9 mouse cellular contexts compared by ENCODE assay signal in the genomic region with DNA sequence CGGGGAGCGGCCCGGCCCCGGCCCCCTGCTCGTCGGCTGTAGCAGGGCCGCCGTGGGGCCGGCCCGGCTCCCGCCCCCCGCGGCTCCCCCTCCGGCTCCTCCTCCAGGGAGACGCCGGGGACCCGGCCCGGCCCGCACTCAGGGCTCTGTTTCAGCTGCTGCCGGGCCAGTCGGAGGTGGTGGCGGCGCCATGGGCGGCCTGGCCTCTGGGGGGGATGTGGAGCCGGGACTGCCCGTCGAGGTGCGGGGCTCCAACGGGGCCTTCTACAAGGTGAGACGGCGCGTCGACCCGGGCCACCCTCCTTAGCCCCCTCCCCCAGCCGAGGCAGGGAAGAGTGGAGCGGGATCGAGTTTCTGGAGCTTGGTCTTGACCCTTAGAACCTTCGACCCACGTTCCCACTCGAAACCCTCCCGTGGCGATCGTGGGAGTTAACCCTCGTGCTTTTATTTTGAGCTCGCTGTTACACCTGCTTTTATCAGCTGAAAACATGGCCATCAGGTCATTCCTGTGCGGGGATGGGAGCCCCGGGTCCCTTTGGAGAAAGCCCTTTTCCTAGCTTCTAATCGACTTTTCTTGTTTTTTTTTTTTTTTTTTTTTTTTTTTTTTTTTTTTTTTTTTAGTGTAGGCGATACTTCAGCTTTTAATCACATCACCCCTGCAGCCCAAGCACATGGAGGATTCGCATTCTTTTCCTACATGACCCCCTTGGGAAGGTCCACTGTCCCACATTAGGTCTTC. TPM values are rescaled to one million over a fixed set of nuclear protein-coding genes. Genes with fewer than 3 reads are reported as not detected.
A peak's percentile ranks its signal among the peaks of the same experiment; 100 is the strongest.
DNase-seq lines count a peak whose midpoint lies in the region; ATAC-seq and TF ChIP-seq lines count a peak whose summit lies in the region.
"Had no signal": no experiment of that assay in that cellular context is flagged by ENCODE, and none has a peak within 500 bp of the region (broad histone marks: within the 10 kb centered on the region; RNA-seq: fewer than 3 reads in every experiment).

No protein-coding gene starts in this region.

- H3K9ac ChIP-seq in kidney, embryonic 15.5 days: peak overlapping the region; percentile 99
- H3K9ac ChIP-seq in MEL (ENCODE audit: control insufficient read depth, low read depth, low read length, poor library complexity, severe bottlenecking): peak overlapping the region; percentile 99
- peak overlapping the region; percentile 86 for H3K9ac ChIP-seq in hindbrain, embryonic 16.5 days (ENCODE audit: low read depth, low read length)
- peak overlapping the region; percentile 94 for H3K9ac ChIP-seq in lung, embryonic 14.5 days

- peak overlapping the region; percentile 98 for H3K27ac ChIP-seq in kidney, embryonic 15.5 days
- H3K27ac ChIP-seq in MEL (ENCODE audit: control insufficient read depth, low read depth, low read length): peak overlapping the region; percentile 55
- H3K27ac ChIP-seq in hindbrain, embryonic 16.5 days (ENCODE audit: low read depth, low read length): peak overlapping the region; percentile 90
- peak overlapping the region; percentile 97 for H3K27ac ChIP-seq in lung, embryonic 14.5 days (ENCODE audit: low read depth)
- peak overlapping the region; percentile 26; the same call in 1 of the 2 replicates for H3K27ac ChIP-seq in small intestine, adult 2 months (ENCODE audit: insufficient read depth, low read depth, low read length)

- H3K4me2 ChIP-seq in kidney, embryonic 15.5 days: peak overlapping the region; percentile 70
- peak overlapping the region; percentile 84 for H3K4me2 ChIP-seq in hindbrain, embryonic 16.5 days (ENCODE audit: low read length)
- H3K4me2 ChIP-seq in lung, embryonic 14.5 days: peak overlapping the region; percentile 69

- WGBS in kidney, embryonic 15.5 days: under 1% methylated on average over 40 of the region's 50 CpGs
- under 1% methylated on average over 33 of the region's 50 CpGs for WGBS in hindbrain, embryonic 16.5 days
- under 1% methylated on average over 49 of the region's 50 CpGs for WGBS in lung, embryonic 14.5 days
- under 1% methylated on average over 50 of the region's 50 CpGs for WGBS in small intestine, adult 2 months

- H3K9me3 ChIP-seq in kidney, embryonic 15.5 days (replicated peaks): no peaks in the 10 kb centered on the region
- no peaks in the 10 kb centered on the region for H3K9me3 ChIP-seq in MEL (replicated peaks; ENCODE audit: insufficient read depth, low read length)
- H3K9me3 ChIP-seq in hindbrain, embryonic 16.5 days (ENCODE audit: control insufficient read depth, low read length): no peaks in the 10 kb centered on the region
- H3K9me3 ChIP-seq in lung, embryonic 14.5 days (ENCODE audit: low read depth, low read length): no peaks in the 10 kb centered on the region

- TF ChIP-seq EP300 in MEL (IDR thresholded peaks at IDR 0.05; ENCODE audit: low read depth in 1 of 2, low read length in 2 of 2): 0 out of 4 replicates have a peak, but pooled peaks of 1 of the 2 experiments have one; percentile 17

- no peak; a peak in 1 of 4 replicates for TF ChIP-seq POLR2A in MEL (IDR thresholded peaks at IDR 0.05; ENCODE audit: control insufficient read depth in 1 of 2, insufficient read depth in 1 of 2, low read depth in 1 of 2, low read length in 2 of 2, poor library complexity in 1 of 2)
- TF ChIP-seq POLR2A in small intestine, adult 2 months (IDR thresholded peaks at IDR 0.05; ENCODE audit: low read depth, low read length): no peak

- DNase-seq in kidney, adult 18-20 months: no peak
- peak; percentile 68 for DNase-seq in MEL (ENCODE audit: low read depth, low spot score)
- no peak for DNase-seq in lung, embryonic 14.5 days
- DNase-seq in layer of hippocampus, postnatal 25 days (ENCODE audit: extremely low spot score in 1 of 2, low spot score in 1 of 2): no peak

- peak; percentile 68 for ATAC-seq in kidney, embryonic 15.5 days (replicated peaks; ENCODE audit: low FRiP score)
- peak; percentile 43 for ATAC-seq in erythroid progenitor cell, adult 5-6 weeks (replicated peaks; ENCODE audit: low FRiP score, poor library complexity, severe bottlenecking)
- ATAC-seq in hindbrain, embryonic 16.5 days: peak; percentile 32
- ATAC-seq in lung, embryonic 14.5 days (ENCODE audit: insufficient read depth): peak; percentile 71

- peaks cover 30% of the 10 kb centered on the region for H3K4me1 ChIP-seq in kidney, embryonic 15.5 days
- H3K4me1 ChIP-seq in MEL (ENCODE audit: control insufficient read depth in 1 of 2, insufficient read depth in 2 of 2, low read length in 2 of 2): peaks cover 19 to 27% of the 10 kb centered on the region in 2 experiments
- peaks cover 25% of the 10 kb centered on the region for H3K4me1 ChIP-seq in hindbrain, embryonic 16.5 days (ENCODE audit: control insufficient read depth, insufficient read depth, low read depth, low read length)
- H3K4me1 ChIP-seq in lung, embryonic 14.5 days (ENCODE audit: insufficient read depth): peaks cover 11% of the 10 kb centered on the region
- H3K4me1 ChIP-seq in small intestine, adult 2 months (ENCODE audit: control insufficient read depth, insufficient read depth, insufficient read length, low read length): no peaks in the 10 kb centered on the region

- H3K27me3 ChIP-seq in kidney, embryonic 15.5 days: no peaks in the 10 kb centered on the region
- no peaks in the 10 kb centered on the region for H3K27me3 ChIP-seq in MEL (ENCODE audit: control insufficient read depth in 1 of 2, insufficient read depth in 2 of 2, low read length in 2 of 2)
- no peaks in the 10 kb centered on the region for H3K27me3 ChIP-seq in hindbrain, embryonic 16.5 days (replicated peaks; ENCODE audit: control insufficient read depth, insufficient read depth, low read length)
- H3K27me3 ChIP-seq in lung, embryonic 14.5 days (ENCODE audit: insufficient read depth, low read length): no peaks in the 10 kb centered on the region
- no peaks in the 10 kb centered on the region for H3K27me3 ChIP-seq in small intestine, adult 2 months (ENCODE audit: control insufficient read depth, insufficient read depth, low read length)

- H3K4me3 ChIP-seq in kidney, embryonic 15.5 days (replicated peaks): peak overlapping the region; percentile 99
- H3K4me3 ChIP-seq in MEL (ENCODE audit: control insufficient read depth in 1 of 2, insufficient read depth in 1 of 2, low read depth in 2 of 2, low read length in 2 of 2): peak overlapping the region; percentile 57 to 84
- H3K4me3 ChIP-seq in hindbrain, embryonic 16.5 days (ENCODE audit: low read length): peak overlapping the region; percentile 88
- H3K4me3 ChIP-seq in lung, embryonic 14.5 days (ENCODE audit: low read depth, low read length): peak overlapping the region; percentile 93
- H3K4me3 ChIP-seq in small intestine, adult 2 months (ENCODE audit: low read depth, low read length): peak overlapping the region; percentile 86

- H3K79me2 ChIP-seq in MEL (ENCODE audit: control insufficient read depth, insufficient read depth, low read length, poor library complexity): peaks cover 43% of the 10 kb centered on the region

- no peak for TF ChIP-seq RAD21 in MEL (IDR thresholded peaks at IDR 0.05; ENCODE audit: low read depth, low read length)

- TF ChIP-seq CTCF in MEL (IDR thresholded peaks at IDR 0.05 in 2 of 3, conservative IDR thresholded peaks at IDR 0.05 in 1 of 3; ENCODE audit: control insufficient read depth in 1 of 3, insufficient read depth in 1 of 3, low read depth in 2 of 3, low read length in 3 of 3, poor library complexity in 1 of 3, severe bottlenecking in 1 of 3): no peak
- no peak for TF ChIP-seq CTCF in lung, embryonic 14.5 days (IDR thresholded peaks at IDR 0.05; ENCODE audit: low read depth)
- no peak for TF ChIP-seq CTCF in small intestine, adult 2 months (IDR thresholded peaks at IDR 0.05; ENCODE audit: extremely low read depth, insufficient read length, insufficient replicate concordance, low read depth, low read length)

- peaks cover 15% of the 10 kb centered on the region for H3K36me3 ChIP-seq in kidney, embryonic 15.5 days
- peaks cover 15 to 39% of the 10 kb centered on the region in 2 experiments for H3K36me3 ChIP-seq in MEL (ENCODE audit: control insufficient read depth in 1 of 2, insufficient read depth in 2 of 2, low read length in 2 of 2)
- H3K36me3 ChIP-seq in hindbrain, embryonic 16.5 days (ENCODE audit: control insufficient read depth, insufficient read depth, low read length): no peaks in the 10 kb centered on the region
- H3K36me3 ChIP-seq in lung, embryonic 14.5 days (ENCODE audit: insufficient read depth): peaks cover 12% of the 10 kb centered on the region; the same call in 1 of the 2 replicates
- peaks cover 2% of the 10 kb centered on the region for H3K36me3 ChIP-seq in small intestine, adult 2 months (ENCODE audit: control insufficient read depth, insufficient read depth, low read length)

RNA-seq across cellular contexts. Expression of a gene that starts 0.5 kb away (rescaled TPM):
- polyA plus RNA-seq in kidney, embryonic 15.5 days (2015; fragmentation: Nextera tagmentation; extraction: Ambion mirVana): 29.2 TPM in 2 replicates
- 90.2 and 95.1 TPM in 2 replicates for total RNA-seq in MEL (2012; rRNA removed)
- polyA plus RNA-seq in MEL (2012; ENCODE audit: insufficient read depth in 1 of 2, insufficient read length in 2 of 2, low read depth in 1 of 2, low replicate concordance in 2 of 2, missing spikeins in 1 of 2): 10 to 100 TPM in 1 of 2 experiments, not detected in 1; 97.6 TPM
- total RNA-seq in erythroid progenitor cell, adult 5-6 weeks (2015; ENCODE audit: low replicate concordance): 18.0 and 24.9 TPM in 2 replicates
- 42.4 and 44.2 TPM in 2 replicates for total RNA-seq in erythroid progenitor cell, adult 5-6 weeks (2017; ENCODE audit: low replicate concordance)
- polyA plus RNA-seq in hindbrain, embryonic 16.5 days (2015; fragmentation: Nextera tagmentation; extraction: Ambion mirVana): 32.1 and 34.6 TPM in 2 replicates
- polyA plus RNA-seq in lung, embryonic 14.5 days (2014; fragmentation: Nextera tagmentation; extraction: Ambion mirVana): 26.8 and 31.2 TPM in 2 replicates
- polyA plus RNA-seq in small intestine, adult 2 months (2012; rRNA removed): 13.4 and 29.2 TPM in 2 replicates
- total RNA-seq in layer of hippocampus, postnatal 25 days (2021): 100 to 1,000 TPM; 124 to 131 TPM

RNA-seq across cellular contexts. Expression of a gene that starts 11.5 kb away (rescaled TPM):
- 17.8 and 23.1 TPM in 2 replicates for polyA plus RNA-seq in kidney, embryonic 15.5 days (2015; fragmentation: Nextera tagmentation; extraction: Ambion mirVana)
- total RNA-seq in MEL (2012; rRNA removed): not detected in 2 replicates
- polyA plus RNA-seq in MEL (2012; ENCODE audit: insufficient read depth in 1 of 2, insufficient read length in 2 of 2, low read depth in 1 of 2, low replicate concordance in 2 of 2, missing spikeins in 1 of 2): not detected
- total RNA-seq in erythroid progenitor cell, adult 5-6 weeks (2015; ENCODE audit: low replicate concordance): not detected in 2 replicates
- not detected in 2 replicates for total RNA-seq in erythroid progenitor cell, adult 5-6 weeks (2017; ENCODE audit: low replicate concordance)
- 22.6 and 26.2 TPM in 2 replicates for polyA plus RNA-seq in hindbrain, embryonic 16.5 days (2015; fragmentation: Nextera tagmentation; extraction: Ambion mirVana)
- 18.0 and 18.3 TPM in 2 replicates for polyA plus RNA-seq in lung, embryonic 14.5 days (2014; fragmentation: Nextera tagmentation; extraction: Ambion mirVana)
- polyA plus RNA-seq in small intestine, adult 2 months (2012; rRNA removed): 0.44 and 0.49 TPM in 2 replicates
- 10 to 100 TPM; 15.5 to 15.8 TPM for total RNA-seq in layer of hippocampus, postnatal 25 days (2021)
- total RNA-seq: common myeloid progenitor, adult 5-6 weeks had no signal

RNA-seq across cellular contexts. Expression of a gene that starts 15.6 kb away (rescaled TPM):
- 0.30 and 0.49 TPM in 2 replicates for polyA plus RNA-seq in kidney, embryonic 15.5 days (2015; fragmentation: Nextera tagmentation; extraction: Ambion mirVana)
- not detected in 2 replicates for total RNA-seq in MEL (2012; rRNA removed)
- polyA plus RNA-seq in MEL (2012; ENCODE audit: insufficient read depth in 1 of 2, insufficient read length in 2 of 2, low read depth in 1 of 2, low replicate concordance in 2 of 2, missing spikeins in 1 of 2): not detected
- not detected in 2 replicates for total RNA-seq in erythroid progenitor cell, adult 5-6 weeks (2015; ENCODE audit: low replicate concordance)
- total RNA-seq in erythroid progenitor cell, adult 5-6 weeks (2017; ENCODE audit: low replicate concordance): not detected in 2 replicates
- polyA plus RNA-seq in hindbrain, embryonic 16.5 days (2015; fragmentation: Nextera tagmentation; extraction: Ambion mirVana): not detected in 2 replicates
- not detected in 2 replicates for polyA plus RNA-seq in lung, embryonic 14.5 days (2014; fragmentation: Nextera tagmentation; extraction: Ambion mirVana)
- not detected in 2 replicates for polyA plus RNA-seq in small intestine, adult 2 months (2012; rRNA removed)
- not detected for total RNA-seq in layer of hippocampus, postnatal 25 days (2021)
- total RNA-seq: common myeloid progenitor, adult 5-6 weeks had no signal

RNA-seq across cellular contexts. Expression of a gene that starts 21.8 kb away (rescaled TPM):
- 0.18 and 0.19 TPM in 2 replicates for polyA plus RNA-seq in kidney, embryonic 15.5 days (2015; fragmentation: Nextera tagmentation; extraction: Ambion mirVana)
- total RNA-seq in MEL (2012; rRNA removed): not detected in 2 replicates
- polyA plus RNA-seq in MEL (2012; ENCODE audit: insufficient read depth in 1 of 2, insufficient read length in 2 of 2, low read depth in 1 of 2, low replicate concordance in 2 of 2, missing spikeins in 1 of 2): under 1 TPM in 1 of 2 experiments, not detected in 1; 0.11 TPM
- not detected in 2 replicates for total RNA-seq in erythroid progenitor cell, adult 5-6 weeks (2015; ENCODE audit: low replicate concordance)
- not detected in 2 replicates for total RNA-seq in erythroid progenitor cell, adult 5-6 weeks (2017; ENCODE audit: low replicate concordance)
- polyA plus RNA-seq in hindbrain, embryonic 16.5 days (2015; fragmentation: Nextera tagmentation; extraction: Ambion mirVana): not detected in 2 replicates
- polyA plus RNA-seq in lung, embryonic 14.5 days (2014; fragmentation: Nextera tagmentation; extraction: Ambion mirVana): not detected in 2 replicates
- polyA plus RNA-seq in small intestine, adult 2 months (2012; rRNA removed): 0.43 TPM in 1 of 2 replicates, not detected in the other
- total RNA-seq in layer of hippocampus, postnatal 25 days (2021): under 1 TPM in 1 of 2 experiments, not detected in 1; 0.59 TPM
- total RNA-seq: common myeloid progenitor, adult 5-6 weeks had no signal

RNA-seq across cellular contexts. Expression of a gene that starts 27.6 kb away (rescaled TPM):
- polyA plus RNA-seq in kidney, embryonic 15.5 days (2015; fragmentation: Nextera tagmentation; extraction: Ambion mirVana): 11.2 and 13.5 TPM in 2 replicates
- total RNA-seq in MEL (2012; rRNA removed): 13.4 and 15.1 TPM in 2 replicates
- polyA plus RNA-seq in MEL (2012; ENCODE audit: insufficient read depth in 1 of 2, insufficient read length in 2 of 2, low read depth in 1 of 2, low replicate concordance in 2 of 2, missing spikeins in 1 of 2): 100 to 1,000 TPM in 1 of 2 experiments, not detected in 1; 136 TPM
- 20.9 and 36.5 TPM in 2 replicates for total RNA-seq in erythroid progenitor cell, adult 5-6 weeks (2015; ENCODE audit: low replicate concordance)
- total RNA-seq in erythroid progenitor cell, adult 5-6 weeks (2017; ENCODE audit: low replicate concordance): 3.5 and 4.5 TPM in 2 replicates
- 105 and 117 TPM in 2 replicates for polyA plus RNA-seq in hindbrain, embryonic 16.5 days (2015; fragmentation: Nextera tagmentation; extraction: Ambion mirVana)
- polyA plus RNA-seq in lung, embryonic 14.5 days (2014; fragmentation: Nextera tagmentation; extraction: Ambion mirVana): 6.9 and 9.8 TPM in 2 replicates
- 2.5 and 4.5 TPM in 2 replicates for polyA plus RNA-seq in small intestine, adult 2 months (2012; rRNA removed)
- total RNA-seq in layer of hippocampus, postnatal 25 days (2021): 100 to 1,000 TPM; 394 to 472 TPM

Comparison
In these comparisons a context has a peak if more than half of its experiments do, and no peak if none do; other contexts are left out.
1. H3K27ac ChIP-seq: peak in every context shown above with its lines; median percentile 98 in kidney, embryonic 15.5 days; 97 in lung, embryonic 14.5 days; 90 in hindbrain, embryonic 16.5 days; 55 in MEL; 26 in small intestine, adult 2 months.
2. RNA of a gene that starts 11.5 kb away (polyA plus RNA-seq): 22.6 to 26.2 TPM in hindbrain, embryonic 16.5 days, 17.8 to 23.1 TPM in kidney, embryonic 15.5 days and 18.0 to 18.3 TPM in lung, embryonic 14.5 days; 0.44 to 0.49 TPM in small intestine, adult 2 months and not detected in MEL; every median in the first group is over 10 times any median in the second.
3. Peak in every context shown above with its lines, with median percentiles within 50 percentile points of each other: ATAC-seq, H3K4me2 ChIP-seq, H3K4me3 ChIP-seq and H3K9ac ChIP-seq.